Mouse (Mus musculus) heart, adult 18-20 months (tissue): ENCODE data around the gene Gm28048. TPM values are rescaled to one million over a fixed set of nuclear protein-coding genes. Genes with fewer than 3 reads are reported as not detected.

Experiments used
- DNase-seq, 2 experiments: peaks; one replicate each; pipeline ENCODE4 v3.0.0; 2021 to 2022; ENCODE audit warnings: mixed read lengths in 1 of 2
- total RNA-seq, 2 experiments: library from RNA; stranded (reverse); gene quantifications; 2 replicates each; pipeline ENCODE4 v1.2.3; 2021

Gm28048 gene
- total RNA-seq, 2 experiments from 2014 or later, result 4.7 to 5.3 TPM

- DNase-seq, result no peak
These were observed 90.6 kb downstream of the Gm28048 start for GRCm38 (mm10) chr11:22891242-22891641.

GRCm38 (mm10) chr11:22889224-22889623 is 92.7 kb downstream of the Gm28048 start:
- no peak for DNase-seq

- DNase-seq, result no peak
These were observed 94.9 kb downstream of the Gm28048 start for GRCm38 (mm10) chr11:22886991-22887390.

- no peak for DNase-seq
These were observed 96.5 kb downstream of the Gm28048 start for GRCm38 (mm10) chr11:22885350-22885749.

- no peak for DNase-seq
These were observed 98.2 kb downstream of the Gm28048 start for GRCm38 (mm10) chr11:22883676-22884075.

DNA sequence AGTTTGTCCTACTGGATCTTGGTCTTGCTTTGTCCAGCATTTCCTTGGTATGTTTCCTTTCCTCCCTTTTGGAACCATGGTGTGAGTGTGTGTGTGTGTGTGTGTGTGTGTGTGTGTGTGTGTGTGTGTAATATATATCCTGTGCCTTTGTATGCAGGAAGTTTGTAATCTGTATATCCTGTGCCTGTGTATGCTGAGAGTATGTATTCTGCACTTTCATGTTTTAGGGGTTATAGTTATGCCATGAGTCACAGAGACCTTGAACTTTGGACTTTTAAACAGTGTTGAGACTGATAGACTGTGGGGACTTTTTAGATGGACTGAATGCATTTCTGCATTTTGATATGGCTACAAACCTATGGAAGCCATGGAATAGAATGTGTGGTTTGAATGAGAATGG is 99.0 kb downstream of the Gm28048 start:
- DNase-seq, result no peak

GRCm38 (mm10) chr11:22880383-22881172 is 101.3 kb downstream of the Gm28048 start:
- peak in 1 of 2 experiments; percentile 34 for DNase-seq

DNA sequence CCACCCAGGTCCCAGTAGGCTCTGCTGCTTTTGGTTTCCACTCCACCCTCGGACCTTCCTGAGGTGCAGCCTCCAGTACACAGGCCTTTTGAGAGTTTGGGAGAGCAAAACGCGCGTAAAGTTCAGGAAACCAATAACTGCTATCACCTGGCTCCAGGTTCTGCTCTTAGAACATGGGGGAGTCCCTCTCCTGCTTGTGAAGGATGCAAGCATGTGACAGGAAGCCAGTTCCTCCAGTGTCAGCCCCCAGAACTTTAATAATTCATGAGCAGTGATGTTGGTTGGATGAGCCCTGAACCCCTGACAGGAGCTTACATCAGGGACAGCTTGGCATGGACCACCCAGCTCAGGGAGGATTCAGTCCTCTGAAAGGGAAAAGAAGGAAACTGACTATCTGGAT is 102.2 kb downstream of the Gm28048 start:
- DNase-seq, result no peak

- no peak for DNase-seq
These were observed 105.1 kb downstream of the Gm28048 start for GRCm38 (mm10) chr11:22876680-22877330.

- no peak for DNase-seq
These were observed 106.6 kb downstream of the Gm28048 start for GRCm38 (mm10) chr11:22875279-22875678.

- no peak for DNase-seq
These were observed 107.1 kb downstream of the Gm28048 start for GRCm38 (mm10) chr11:22874747-22875146.

GRCm38 (mm10) chr11:22873383-22873782 is 108.5 kb downstream of the Gm28048 start:
- peak; percentile 46 to 65 for DNase-seq

- DNase-seq, result no peak
These were observed 109.6 kb downstream of the Gm28048 start for GRCm38 (mm10) chr11:22872307-22872680.

- peak; percentile 54 for DNase-seq
These were observed 110.1 kb downstream of the Gm28048 start for GRCm38 (mm10) chr11:22871628-22872306.

GRCm38 (mm10) chr11:22868582-22868981 is 113.3 kb downstream of the Gm28048 start:
- no peak for DNase-seq

DNA sequence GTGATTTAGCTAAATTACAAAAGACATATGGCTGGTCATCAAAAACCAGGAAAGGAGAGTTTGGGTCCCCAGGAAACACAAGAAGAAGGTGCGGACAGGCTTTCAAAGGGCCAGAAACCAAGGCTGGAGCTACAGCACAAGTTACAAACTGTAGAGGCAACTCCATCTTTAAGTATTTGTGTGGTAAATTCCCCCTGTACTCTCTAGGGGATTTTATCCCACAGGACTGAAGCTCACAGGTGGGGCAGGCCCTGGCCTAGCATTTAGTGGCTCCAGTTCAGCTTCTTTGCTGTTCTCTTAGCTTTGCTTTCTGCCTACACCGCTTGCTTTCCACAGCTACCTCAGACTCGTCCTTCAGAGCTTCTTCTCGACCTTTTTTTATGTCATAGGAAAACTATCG is 114.2 kb downstream of the Gm28048 start:
- DNase-seq, result no peak

GRCm38 (mm10) chr11:22865635-22866246 is 116.1 kb downstream of the Gm28048 start:
- DNase-seq, result no peak

GRCm38 (mm10) chr11:22864305-22865060 is 117.4 kb downstream of the Gm28048 start:
- DNase-seq, result no peak

DNA sequence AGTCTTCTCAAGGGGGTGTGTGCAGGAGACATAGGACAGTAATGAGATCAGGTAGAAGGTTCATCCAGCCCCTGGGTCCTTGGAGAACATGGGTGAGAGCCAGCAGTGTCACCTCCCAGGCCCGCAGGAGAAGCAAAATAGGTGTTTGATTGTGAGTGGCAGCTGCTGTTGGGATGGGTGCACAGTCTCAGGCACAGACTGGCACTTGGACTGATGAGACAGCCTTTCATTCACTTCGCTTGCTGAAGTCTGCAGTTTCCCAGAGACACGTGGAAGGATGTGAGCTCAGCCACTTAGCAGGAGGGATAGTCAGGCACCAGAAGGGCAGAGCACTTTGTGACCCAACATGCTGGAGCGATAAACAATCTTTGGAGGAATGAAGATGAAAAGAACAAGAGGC is 118.3 kb downstream of the Gm28048 start:
- DNase-seq, result no peak

- no peak for DNase-seq
These were observed 120.6 kb downstream of the Gm28048 start for GRCm38 (mm10) chr11:22861315-22861714.

DNA sequence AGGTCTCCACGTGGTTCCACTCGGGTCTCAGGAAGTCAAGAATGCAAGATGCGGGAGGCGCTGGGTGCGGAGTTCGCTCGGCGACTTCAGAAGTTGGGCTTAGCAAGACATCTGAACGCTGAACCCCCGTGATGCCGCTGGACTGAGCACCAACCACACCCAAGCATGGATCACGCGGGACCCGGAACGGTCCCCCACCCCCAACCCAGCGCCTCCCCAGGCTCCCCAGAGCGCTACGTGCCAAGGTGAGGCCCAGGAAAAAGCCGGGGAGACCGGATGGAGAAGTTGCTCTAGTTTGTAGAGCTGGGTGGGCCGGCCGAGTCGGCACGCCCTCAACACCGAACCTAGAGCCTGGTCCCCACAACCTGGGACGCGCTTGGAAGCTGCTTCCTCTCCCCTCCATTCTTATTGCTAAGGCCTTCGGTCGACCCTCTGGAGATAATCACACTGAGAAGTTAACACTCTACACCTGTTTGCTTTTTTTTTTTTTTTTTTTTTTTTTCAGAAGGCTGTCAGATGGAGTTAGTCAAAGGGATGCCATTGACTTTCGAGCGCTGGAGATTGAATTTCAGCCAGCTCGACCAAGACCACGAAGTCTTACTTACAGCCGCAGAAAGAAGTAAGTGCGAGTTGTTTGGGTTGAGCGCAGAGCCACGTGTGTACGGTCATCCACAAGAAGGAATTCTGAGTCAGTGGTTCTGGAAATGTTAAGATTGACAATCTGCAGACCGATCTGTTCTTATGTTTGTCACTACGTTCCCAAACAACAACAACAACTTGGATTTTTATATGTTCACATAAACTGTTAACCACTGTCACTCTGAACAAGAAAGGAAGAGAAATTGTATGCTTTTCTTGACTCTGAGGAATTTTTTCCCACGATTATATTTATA is 121.3 kb downstream of the Gm28048 start, which contains the start of gene B3gnt2:
Gene B3gnt2 (minus strand): TSS at position 627 of the 893 bp plus-strand sequence.
- peak in 1 of 2 experiments; percentile 59 for DNase-seq
